Mouse (Mus musculus): ENCODE measurements around the gene Gm5868.
"Not testable (repeated sequence)": the region's sequence is repeated elsewhere in the genome, so short reads cannot be mapped to it uniquely, and the experiment has no call there.

GRCm38 (mm10) chr5:72580970-72581332, 6.4 kb downstream of the Gm5868 start, which contains the start of gene Zar1:
- not testable (repeated sequence) for TF ChIP-seq POLR2A, CTCF (IDR thresholded peaks at IDR 0.05; ENCODE audit: extremely low read depth, insufficient read depth, low read length)
